Mouse (Mus musculus): ENCODE measurements around the gene Mynn.
"Not testable (repeated sequence)": the region's sequence is repeated elsewhere in the genome, so short reads cannot be mapped to it uniquely, and the experiment has no call there.

The Mynn gene

GRCm38 (mm10) chr3:30602065-30602739, at the start of gene Mynn:
TSS of gene Mynn (plus strand) at chr3:30602065.
- DNase-seq (ENCODE audit: extremely low spot score, low spot score), result peak; percentile 99

- no peak for DNase-seq (ENCODE audit: extremely low spot score, low spot score)
Observed at GRCm38 (mm10) chr3:30553741-30554140, 48.1 kb upstream of the Mynn start.

DNA sequence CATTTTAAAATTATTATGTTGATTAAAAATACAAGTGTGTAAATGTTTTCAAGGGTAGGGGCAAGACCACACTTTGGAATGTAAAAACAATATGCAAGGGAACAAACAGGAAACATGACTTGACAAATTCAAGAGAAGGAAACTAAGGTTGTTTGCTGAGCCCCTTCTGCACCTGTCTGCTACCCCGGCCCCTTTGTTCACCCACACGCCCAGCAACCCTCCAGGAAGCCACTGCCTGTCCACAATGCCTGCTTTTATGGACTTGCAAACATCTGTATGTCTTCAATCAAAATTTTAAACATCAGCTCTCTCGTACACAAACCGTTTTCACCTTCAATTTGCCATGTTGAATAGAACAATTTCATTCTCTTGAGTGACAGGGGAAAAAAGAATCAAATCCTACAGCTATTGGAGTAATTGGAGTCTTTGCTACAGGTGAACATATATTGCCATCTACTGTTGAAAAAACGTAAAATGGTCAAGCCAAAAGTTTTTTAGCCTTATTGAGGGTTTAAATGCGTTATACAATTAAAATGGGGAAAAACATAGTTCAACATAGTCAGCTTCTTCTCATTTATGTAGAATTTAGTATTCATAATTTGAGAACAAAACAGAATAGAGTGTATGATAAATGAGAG, 41.1 kb upstream of the Mynn start:
- DNase-seq (ENCODE audit: extremely low spot score, low spot score), result no peak

DNA sequence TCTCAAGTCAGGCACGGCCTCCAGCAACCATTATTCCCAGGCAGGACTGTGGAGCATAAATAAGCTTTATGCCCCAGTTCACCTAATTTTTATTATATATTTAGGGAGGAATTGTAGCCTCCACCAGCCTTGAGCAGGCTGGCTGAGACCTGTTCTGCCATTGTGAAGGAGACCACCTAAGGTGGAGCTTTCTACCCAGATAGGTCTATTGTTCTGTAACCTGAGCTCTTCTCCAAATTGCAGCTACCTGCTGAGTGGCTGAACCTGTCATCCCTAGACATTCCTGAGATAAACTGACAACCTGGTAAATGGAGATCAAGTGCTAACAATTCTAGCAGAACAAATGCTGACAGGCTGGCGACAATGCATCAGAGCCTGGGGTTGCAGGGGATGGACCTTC, 35.5 kb upstream of the Mynn start:
- not testable (repeated sequence) for DNase-seq (ENCODE audit: extremely low spot score, low spot score)

- DNase-seq (ENCODE audit: extremely low spot score, low spot score), result no peak
Observed at GRCm38 (mm10) chr3:30573549-30573948, 28.3 kb upstream of the Mynn start.

- no peak for DNase-seq (ENCODE audit: extremely low spot score, low spot score)
Observed at GRCm38 (mm10) chr3:30588865-30589264, 13.0 kb upstream of the Mynn start.

DNA sequence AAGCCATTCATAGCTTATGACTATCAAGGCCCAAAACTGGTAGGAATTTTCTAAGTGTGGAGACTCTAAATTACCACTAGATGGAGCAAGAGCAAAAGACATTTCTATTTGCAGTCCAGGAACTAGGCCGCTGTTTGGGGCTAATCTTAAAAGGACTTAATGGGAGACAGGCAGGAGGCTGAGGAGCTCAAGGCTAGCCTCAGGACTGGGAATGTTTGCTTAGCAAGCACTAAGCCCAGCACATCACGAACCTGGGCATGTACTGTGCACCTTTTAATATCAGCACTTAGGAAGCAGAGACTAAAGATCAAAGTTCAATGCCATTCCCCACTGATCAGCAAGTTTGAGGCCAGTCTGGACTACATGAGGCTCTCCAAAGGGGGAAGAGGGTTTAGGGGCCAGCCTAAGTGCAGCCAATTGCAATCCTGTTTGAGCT, 9.4 kb upstream of the Mynn start:
- peak; percentile 31 for DNase-seq (ENCODE audit: extremely low spot score, low spot score)

DNA sequence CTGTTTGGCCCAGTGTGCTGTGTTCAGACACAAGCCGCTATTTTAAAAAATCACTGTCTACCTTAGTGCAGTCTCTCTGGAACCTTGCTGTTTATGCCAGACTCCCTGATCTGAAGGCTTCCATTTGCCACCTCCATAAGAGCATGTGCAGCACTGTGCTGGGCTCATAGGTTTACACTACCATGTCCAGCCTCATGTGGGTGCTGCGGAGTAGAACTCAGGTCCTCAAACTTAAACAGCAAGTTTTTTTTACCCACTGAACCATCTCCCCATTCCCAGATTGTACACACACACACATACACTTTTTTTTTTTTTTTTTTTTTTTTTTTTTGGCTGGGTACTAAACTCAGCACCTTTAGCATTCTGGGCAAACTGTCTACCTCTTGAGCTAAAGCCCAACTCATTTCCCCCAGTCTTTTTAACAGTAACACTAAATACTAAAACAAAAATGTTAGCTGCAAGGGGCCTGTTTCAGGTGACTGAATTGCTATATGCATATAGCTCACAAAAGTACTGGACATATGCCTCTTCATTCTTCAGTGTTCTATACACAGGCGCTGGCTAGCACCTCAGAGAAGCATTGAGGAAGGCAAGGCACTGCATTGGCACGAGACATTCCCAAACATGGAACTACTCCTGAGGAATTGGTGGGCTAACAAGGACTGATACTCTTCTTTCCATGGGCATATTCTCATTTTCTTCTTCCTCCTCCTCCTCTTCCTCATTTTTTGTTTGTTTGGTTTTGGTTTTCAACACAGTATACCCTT, 8.0 kb upstream of the Mynn start:
- DNase-seq (ENCODE audit: extremely low spot score, low spot score), result no peak

GRCm38 (mm10) chr3:30595111-30595832, 6.6 kb upstream of the Mynn start:
- DNase-seq (ENCODE audit: extremely low spot score, low spot score), result peak; percentile 70

DNA sequence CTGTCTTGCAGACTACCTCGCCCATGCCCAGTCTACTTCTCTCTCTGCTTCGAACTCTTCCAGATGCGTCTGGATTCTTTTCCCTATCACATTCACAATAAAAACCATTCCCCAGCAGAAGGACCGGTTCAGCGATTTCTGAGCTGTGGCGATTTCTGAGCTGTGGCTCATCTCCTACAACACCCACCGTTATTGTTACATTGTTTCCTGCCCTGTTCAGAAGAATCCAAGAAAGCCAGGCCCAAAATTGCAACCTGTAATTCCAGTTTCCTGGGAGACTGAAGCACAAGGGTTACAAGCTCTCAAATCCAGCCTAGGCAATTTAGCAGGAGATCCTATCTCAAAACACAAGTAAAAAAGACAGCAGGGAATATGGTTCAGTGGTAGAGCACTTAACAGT, 4.6 kb upstream of the Mynn start:
- no peak for DNase-seq (ENCODE audit: extremely low spot score, low spot score)

- DNase-seq (ENCODE audit: extremely low spot score, low spot score), result peak; percentile 67
Observed at GRCm38 (mm10) chr3:30599711-30600545, 1.9 kb upstream of the Mynn start, which contains the start of gene Actrt3. TSS of gene Actrt3 (minus strand) at chr3:30599939.

GRCm38 (mm10) chr3:30600717-30601116, 1.1 kb upstream of the Mynn start:
- peak; percentile 68 for DNase-seq (ENCODE audit: extremely low spot score, low spot score)

GRCm38 (mm10) chr3:30601175-30601574, 690 bp upstream of the Mynn start:
- DNase-seq (ENCODE audit: extremely low spot score, low spot score), result peak; percentile 80

- DNase-seq (ENCODE audit: extremely low spot score, low spot score), result no peak
Observed at GRCm38 (mm10) chr3:30601610-30602064, 228 bp upstream of the Mynn start.

GRCm38 (mm10) chr3:30602740-30603098, 854 bp downstream of the Mynn start:
- DNase-seq (ENCODE audit: extremely low spot score, low spot score), result no peak

GRCm38 (mm10) chr3:30603256-30603655, 1.4 kb downstream of the Mynn start:
- DNase-seq (ENCODE audit: extremely low spot score, low spot score), result no peak

DNA sequence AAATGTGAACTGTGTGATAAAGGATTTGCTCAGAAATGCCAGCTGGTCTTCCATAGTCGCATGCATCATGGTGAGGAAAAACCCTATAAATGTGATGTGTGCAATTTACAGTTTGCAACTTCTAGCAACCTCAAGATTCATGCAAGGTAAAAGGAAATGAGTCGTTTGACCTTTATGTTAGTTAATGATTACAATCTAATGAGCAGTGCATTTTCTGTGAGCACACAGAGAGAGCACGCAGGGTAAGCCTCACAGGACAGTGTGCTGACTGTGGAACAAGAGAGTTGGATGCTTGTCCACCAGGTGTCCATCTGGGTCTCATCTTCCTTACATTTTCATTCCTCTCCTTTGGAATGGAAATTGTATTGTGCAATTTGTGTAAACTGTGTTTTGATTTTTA, 7.1 kb downstream of the Mynn start:
- no peak for DNase-seq (ENCODE audit: extremely low spot score, low spot score)

DNA sequence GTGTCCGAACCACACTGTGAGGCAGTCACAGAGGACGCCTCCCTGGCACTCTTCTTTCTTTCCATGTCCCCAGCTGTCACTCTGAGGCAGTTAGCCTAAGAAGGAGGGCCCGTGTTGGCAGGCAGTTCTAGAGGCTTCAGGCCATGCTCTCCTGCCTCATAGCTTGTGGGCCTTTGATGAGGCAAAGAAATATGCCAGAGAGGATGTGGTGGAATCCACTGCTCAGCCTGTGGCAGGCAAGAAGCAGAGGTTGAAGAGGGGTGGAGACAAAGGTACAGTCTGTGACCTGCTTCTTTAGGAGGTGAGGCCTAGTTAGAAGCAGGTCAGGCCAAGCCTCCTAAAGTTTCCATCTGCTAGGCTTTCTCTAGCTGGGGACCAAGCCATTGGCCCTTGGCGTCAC, 9.1 kb downstream of the Mynn start:
- DNase-seq (ENCODE audit: extremely low spot score, low spot score), result no peak

DNA sequence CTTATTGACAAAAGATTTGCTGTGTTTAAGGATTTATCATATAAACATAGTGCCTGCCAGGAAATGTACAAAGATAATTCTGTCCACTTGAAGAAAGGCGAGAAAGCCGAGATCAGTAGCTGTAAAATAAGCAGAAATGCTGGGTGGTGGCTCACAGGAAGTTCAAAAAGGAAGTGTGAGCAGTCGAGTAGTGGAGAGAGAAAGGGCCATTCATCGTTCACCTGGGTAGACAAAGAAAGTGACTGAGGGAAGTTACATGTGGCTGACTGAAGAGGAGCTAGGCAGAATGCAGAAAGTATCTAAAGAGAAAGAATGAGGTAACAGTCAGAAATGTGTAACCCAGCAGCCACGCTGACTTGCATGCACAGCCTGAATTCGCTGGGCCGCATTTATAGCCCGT, 18.3 kb downstream of the Mynn start:
- no peak for DNase-seq (ENCODE audit: extremely low spot score, low spot score)

DNA sequence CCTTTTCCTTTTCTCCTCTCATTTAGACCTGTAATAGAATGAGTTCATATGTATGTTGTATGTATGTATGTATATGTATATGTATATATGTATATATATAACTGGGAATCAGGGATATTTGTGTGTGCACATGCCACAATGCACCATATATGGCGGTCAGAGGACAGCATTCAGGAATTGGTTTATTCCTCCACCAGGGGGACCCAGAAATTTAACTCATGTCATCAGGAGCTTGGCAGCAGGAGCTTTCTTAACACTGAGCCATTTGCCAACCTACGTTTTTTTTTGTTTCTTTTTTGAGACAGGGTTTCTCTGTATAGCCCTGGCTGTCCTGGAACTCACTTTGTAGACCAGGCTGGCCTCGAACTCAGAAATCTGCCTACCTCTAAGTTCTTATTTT, 31.8 kb downstream of the Mynn start:
- DNase-seq (ENCODE audit: extremely low spot score, low spot score), result no peak

DNA sequence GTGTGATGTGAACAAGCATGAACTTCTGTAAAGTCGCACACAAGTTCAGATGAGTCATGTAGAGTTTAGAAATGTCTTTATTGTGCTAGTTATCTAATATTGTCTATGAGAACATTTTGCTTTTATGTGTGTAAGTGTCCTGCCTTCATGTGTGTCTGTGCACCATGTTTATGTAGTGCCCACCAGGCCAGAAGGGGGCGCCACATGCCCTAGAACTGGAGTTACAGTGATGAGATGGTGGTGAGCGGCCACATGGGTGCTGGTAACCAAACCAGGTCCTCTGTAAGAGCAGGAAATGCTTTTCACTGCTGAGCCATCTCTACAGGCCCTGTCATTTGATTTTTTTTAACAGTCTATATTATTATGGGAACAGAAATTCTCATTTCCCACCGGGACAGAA, 33.8 kb downstream of the Mynn start:
- no peak for DNase-seq (ENCODE audit: extremely low spot score, low spot score)

Measured in neural tube, embryonic 10.5 days (tissue).